Mouse (Mus musculus) embryonic facial prominence, embryonic 14.5 days (tissue): ENCODE data around the gene Gtsf1. TPM values are rescaled to one million over a fixed set of nuclear protein-coding genes. Genes with fewer than 3 reads are reported as not detected.

Experiments used
- ATAC-seq: fragments of 200-750 bp; cut with Nextera tagmentation; 2 replicates; pipeline ENCODE4 v1.8.0; 2017; ENCODE audit warnings: low read depth, moderate number of reproducible peaks, moderate TSS enrichment
- DNase-seq: peaks from one replicate; pipeline ENCODE4 v3.0.0-alpha.2; 2015; ENCODE audit warnings: low spot score
- H3K27ac ChIP-seq: fragments of 300-500 bp; sonication (generic); replicated peaks from 2 replicates; pipeline ENCODE4 v1.5.1; 2014; ENCODE audit warnings: low read depth, mild to moderate bottlenecking, low read length, moderate library complexity
- H3K27me3 ChIP-seq: fragments of 300-500 bp; sonication (generic); replicated peaks from 2 replicates; pipeline ENCODE4 v1.6.1; 2014; ENCODE audit warnings: low read length; ENCODE audit not compliant: control insufficient read depth, insufficient read depth
- H3K36me3 ChIP-seq: fragments of 300-500 bp; sonication (generic); 2 replicates; pipeline ENCODE4 v1.6.1; 2014; ENCODE audit warnings: low read length, mixed read lengths; ENCODE audit not compliant: control insufficient read depth, insufficient read depth
- H3K4me1 ChIP-seq: fragments of 300-500 bp; sonication (generic); 2 replicates; pipeline ENCODE4 v1.6.1; 2014; ENCODE audit warnings: antibody characterized with exemption, low read length; ENCODE audit not compliant: control insufficient read depth, insufficient read depth
- H3K4me2 ChIP-seq: fragments of 300-500 bp; sonication (generic); 2 replicates; pipeline ENCODE4 v1.6.1; 2014; ENCODE audit warnings: low read depth, mild to moderate bottlenecking, low read length, moderate library complexity, mixed read lengths
- H3K4me3 ChIP-seq: fragments of 300-500 bp; sonication (generic); 2 replicates; pipeline ENCODE4 v1.5.1; 2014; ENCODE audit warnings: low read depth, mild to moderate bottlenecking, low read length
- H3K9ac ChIP-seq: fragments of 300-500 bp; sonication (generic); 2 replicates; pipeline ENCODE4 v1.6.1; 2014; ENCODE audit warnings: low read depth, mild to moderate bottlenecking, low read length, moderate library complexity, mixed read lengths
- H3K9me3 ChIP-seq: fragments of 300-500 bp; sonication (generic); 2 replicates; pipeline ENCODE4 v1.6.1; 2016; ENCODE audit warnings: low read length; ENCODE audit not compliant: control insufficient read depth
- WGBS: fragments of 180-500 bp; shearing (Covaris S2); extraction: QIAGEN DNeasy Blood & Tissue Kit; methylation state at CpG from one replicate; pipeline ENCODE4 v1.1.7; 2014; 5-methylcytosine and 5-hydroxymethylcytosine counted together
- polyA plus RNA-seq: library from polyadenylated mRNA; unstranded; fragments of >200 nt; fragmentation: Nextera tagmentation; extraction: Ambion mirVana; gene quantifications from 2 replicates; pipeline ENCODE4 v1.2.1, GENCODE M21; 2014

Gene Gtsf1
- polyA plus RNA-seq, 1 experiment from 2014 or later: not detected

DNA sequence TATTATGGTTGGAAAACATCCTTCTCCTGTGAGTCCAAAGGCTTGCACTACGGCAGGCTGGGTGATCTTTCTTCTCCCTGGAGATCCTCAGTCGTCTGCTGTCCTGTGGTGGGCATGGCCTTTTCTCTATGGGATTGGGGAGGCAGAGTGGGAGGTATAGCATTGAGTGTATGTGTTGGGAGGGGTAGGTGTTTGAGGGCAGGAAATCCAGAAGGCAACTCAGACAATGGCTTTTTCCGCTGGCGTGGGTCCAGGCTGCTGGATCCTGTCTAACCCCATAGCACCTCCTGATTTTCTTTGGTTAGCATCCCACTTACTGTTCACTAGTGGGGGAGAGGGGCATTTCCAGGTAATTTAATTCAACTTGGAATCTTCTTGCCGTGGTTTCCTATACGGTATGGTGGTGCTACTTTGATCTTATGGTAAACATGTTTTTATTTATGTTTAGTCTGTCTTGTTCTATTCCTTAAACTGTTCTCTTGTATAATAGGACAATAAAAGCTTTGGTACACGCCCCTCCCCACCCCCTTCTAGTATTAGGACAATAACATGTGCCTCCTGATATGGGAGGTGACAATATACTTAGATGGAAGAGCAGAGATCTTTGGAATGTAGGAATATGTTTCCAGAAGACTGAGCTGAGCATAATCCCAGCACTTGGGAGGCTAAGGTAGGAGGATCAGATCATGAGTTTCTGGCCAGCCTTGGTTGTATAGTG is 46.3 kb downstream of the Gtsf1 start:
- H3K4me3 ChIP-seq: no peak overlapping the region
- H3K9ac ChIP-seq: no peak overlapping the region
- 56% methylated on average over 7 of the region's 7 CpGs for WGBS

DNA sequence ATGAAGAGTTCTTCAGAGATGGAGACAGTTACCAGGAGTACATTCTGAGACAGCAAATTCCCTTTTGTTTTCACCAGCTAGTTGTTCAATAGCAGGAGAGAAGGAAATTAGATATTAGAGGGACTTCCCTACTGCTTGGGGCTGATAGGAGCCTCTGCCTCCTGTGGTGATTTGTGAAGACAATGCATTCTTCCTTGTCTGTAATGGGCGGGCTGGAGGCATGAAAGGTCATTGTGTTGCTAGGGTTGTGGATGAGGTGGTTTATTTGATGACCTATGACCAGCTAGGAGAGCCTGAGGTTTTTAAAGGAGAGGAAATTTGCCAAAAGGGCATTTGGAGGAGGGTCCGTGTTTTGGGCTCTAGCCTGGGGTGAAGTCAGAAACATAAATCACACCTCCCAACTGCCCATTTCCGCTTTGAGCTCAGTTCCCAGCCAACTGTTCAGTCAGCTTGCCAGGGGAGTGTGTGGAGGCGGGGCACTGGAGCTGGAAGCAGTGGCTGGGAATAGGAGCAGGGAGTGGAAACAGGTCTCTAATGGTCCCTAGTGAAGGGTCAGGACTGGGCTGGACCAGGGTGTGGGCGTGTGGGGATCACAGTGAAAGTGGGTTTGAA is 47.4 kb downstream of the Gtsf1 start:
- Histone ChIP-seq H3K9ac (no peak overlapping the region), H3K4me2 (no peak overlapping the region), H3K27me3 (no peaks in the 10 kb centered on the region), H3K36me3 (no peaks in the 10 kb centered on the region), H3K27ac (0 out of 2 replicates have a peak overlapping the region, but pooled peaks have one; percentile 12), H3K4me3 (no peak overlapping the region), H3K4me1 (peaks cover 11% of the 10 kb centered on the region; the same call in 1 of the 2 replicates), H3K9me3 (no peaks in the 10 kb centered on the region)
- no peak for ATAC-seq
- WGBS: 27% methylated on average over 5 of the region's 5 CpGs
- DNase-seq: peak; percentile 37

More for the DNA sequence above, 46.3 kb downstream of the Gtsf1 start:
- Histone ChIP-seq H3K36me3 (no peaks in the 10 kb centered on the region), H3K27ac (0 out of 2 replicates have a peak overlapping the region, but pooled peaks have one; percentile 12), H3K9me3 (no peaks in the 10 kb centered on the region), H3K4me2 (no peak overlapping the region), H3K27me3 (no peaks in the 10 kb centered on the region), H3K4me1 (0 out of 2 replicates have a peak, but pooled peaks cover 2% of the 10 kb centered on the region)
- ATAC-seq (no peak), DNase-seq (peak; percentile 44)

DNA sequence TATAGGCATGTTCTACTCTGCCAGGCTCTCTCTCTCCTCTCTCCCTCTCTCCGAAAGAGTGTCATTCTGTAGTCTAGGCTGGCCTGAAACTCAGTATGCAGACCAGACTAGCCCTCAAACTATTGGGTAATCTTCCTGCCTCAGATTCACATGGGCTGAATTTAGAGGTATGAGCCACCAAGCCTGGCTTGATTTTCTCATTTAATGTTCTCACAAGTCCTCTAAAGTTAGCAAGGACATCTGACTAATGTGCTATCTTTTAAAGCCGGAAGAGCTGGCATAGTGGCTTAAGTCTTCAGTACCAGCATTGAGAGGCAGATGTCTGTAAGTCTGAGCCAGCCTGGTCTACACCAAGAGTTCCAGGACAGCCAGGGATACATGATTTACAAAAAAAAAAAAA is 48.2 kb downstream of the Gtsf1 start:
- Histone ChIP-seq H3K9me3 (no peaks in the 10 kb centered on the region), H3K27me3 (no peaks in the 10 kb centered on the region), H3K9ac (no peak overlapping the region), H3K27ac (no peak overlapping the region), H3K36me3 (no peaks in the 10 kb centered on the region), H3K4me2 (no peak overlapping the region), H3K4me3 (no peak overlapping the region), H3K4me1 (peaks cover 14% of the 10 kb centered on the region; the same call in 1 of the 2 replicates)
- ATAC-seq: no peak
- DNase-seq: no peak
- 87% methylated on average over 2 of the region's 2 CpGs for WGBS

DNA sequence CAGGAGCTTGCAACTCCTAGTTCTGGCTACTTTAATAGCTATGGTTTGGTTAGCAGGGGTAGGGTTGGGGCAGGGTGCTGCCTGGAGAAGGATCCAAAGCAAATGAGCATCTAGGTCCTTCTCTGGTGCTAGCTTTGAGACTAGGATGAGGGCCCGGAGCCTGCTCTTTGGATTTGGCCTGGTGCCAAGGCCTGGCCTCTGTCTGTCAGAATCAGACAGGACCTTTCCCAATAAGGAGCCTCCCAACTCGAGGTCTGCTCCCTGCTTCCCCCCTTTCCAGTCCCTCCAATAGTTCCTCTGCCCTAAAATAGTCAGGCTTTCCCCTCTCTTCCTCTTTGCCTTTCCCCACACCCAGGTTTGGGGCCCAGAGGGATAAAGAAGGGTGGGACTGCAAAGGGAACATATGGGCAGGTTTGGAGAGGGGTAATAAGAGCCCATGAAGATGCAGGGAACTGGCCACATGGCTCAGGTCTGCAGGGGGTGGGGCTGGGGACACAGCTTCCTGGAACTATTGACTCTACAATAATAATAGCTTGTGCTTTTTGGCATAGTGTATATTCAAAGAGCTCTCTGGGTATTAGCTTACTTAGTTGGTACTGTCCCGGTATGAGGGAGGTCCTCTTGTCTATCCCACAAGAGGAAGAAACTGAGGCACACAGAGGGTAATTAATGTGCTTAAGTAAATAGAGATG is 51.5 kb downstream of the Gtsf1 start:
- ATAC-seq (no peak), DNase-seq (no peak)
- peaks cover 14% of the 10 kb centered on the region; the same call in 1 of the 2 replicates for H3K4me1 ChIP-seq
- H3K27me3 ChIP-seq: no peaks in the 10 kb centered on the region
- no peak overlapping the region for H3K4me3 ChIP-seq
- H3K27ac ChIP-seq: no peak overlapping the region
- H3K9me3 ChIP-seq: no peaks in the 10 kb centered on the region
- no peak overlapping the region for H3K9ac ChIP-seq
- WGBS: 52% methylated on average over 2 of the region's 3 CpGs
- H3K4me2 ChIP-seq: no peak overlapping the region
- H3K36me3 ChIP-seq: no peaks in the 10 kb centered on the region

DNA sequence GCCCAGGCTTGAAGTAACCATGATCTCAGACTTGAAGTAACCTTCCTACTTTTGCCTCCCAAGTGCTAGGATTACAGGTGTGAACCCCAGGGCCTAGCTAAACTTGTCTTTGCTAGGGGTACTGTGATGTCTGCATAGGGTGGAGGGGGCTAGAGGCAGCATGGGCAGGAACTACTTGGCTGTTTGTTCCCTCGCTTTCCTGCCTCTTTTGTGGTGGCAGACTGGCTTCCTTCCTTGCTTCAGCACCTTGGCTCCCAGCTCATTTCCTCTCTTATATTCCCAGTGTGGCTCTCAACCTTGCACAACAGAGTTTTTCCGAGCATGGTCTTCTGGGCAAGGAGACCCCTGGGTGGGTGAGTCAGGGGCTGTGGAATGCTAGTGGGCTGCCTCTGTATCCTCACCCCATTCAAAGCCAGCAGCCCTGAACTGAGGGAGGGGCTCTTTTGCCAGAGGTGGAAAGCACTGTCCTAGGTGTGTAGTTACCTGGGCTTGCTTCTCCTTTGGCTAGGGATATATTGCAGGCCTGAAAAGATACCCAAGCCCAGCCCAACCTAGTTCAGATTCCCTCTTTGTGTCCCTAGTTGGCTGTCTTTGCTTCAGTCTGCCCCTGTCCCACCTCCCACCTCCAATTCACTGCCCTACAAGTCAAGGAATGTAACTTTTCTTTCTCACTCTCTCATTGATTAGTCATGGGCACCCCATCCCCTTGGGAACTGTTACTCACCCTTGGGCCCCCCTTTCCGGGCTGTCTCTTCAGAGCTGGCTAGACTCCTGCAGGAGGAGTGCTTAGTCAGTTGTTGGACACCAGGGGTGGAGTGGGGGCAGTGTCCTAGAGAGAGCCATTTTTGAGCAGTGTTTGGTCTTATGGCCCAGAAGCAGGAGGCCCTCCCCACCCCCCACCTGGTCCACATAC is 52.3 kb downstream of the Gtsf1 start:
- no peak overlapping the region for H3K4me2 ChIP-seq
- no peak overlapping the region for H3K4me3 ChIP-seq
- no peaks in the 10 kb centered on the region for H3K36me3 ChIP-seq
- peaks cover 14% of the 10 kb centered on the region; the same call in 1 of the 2 replicates for H3K4me1 ChIP-seq
- ATAC-seq: no peak
- no peaks in the 10 kb centered on the region for H3K27me3 ChIP-seq
- DNase-seq: no peak
- H3K9me3 ChIP-seq: no peaks in the 10 kb centered on the region
- no peak overlapping the region for H3K9ac ChIP-seq
- WGBS: 57% methylated on average over 3 of the region's 3 CpGs
- peak overlapping the region; percentile 44 for H3K27ac ChIP-seq

DNA sequence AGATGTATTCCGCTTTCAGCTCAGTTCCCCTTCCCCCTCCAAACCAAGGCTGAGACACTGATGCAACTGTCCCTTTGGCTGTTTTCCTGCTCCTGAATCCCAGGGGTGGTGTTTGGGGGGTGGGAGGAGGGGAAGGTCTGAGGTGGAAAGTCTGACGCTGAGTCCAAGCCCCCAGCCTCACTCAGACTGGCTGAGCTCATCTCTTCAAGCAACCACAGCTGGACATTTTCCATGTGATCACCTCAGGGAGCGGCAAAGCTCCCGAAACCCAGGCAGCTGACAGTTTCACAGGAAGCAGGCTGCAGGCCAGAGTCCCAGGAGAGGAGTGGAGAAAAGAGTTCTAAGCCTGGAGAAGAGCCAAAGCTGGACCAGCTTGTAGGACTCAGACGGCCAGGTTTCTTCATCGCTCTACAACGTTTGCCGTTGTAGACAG is 53.4 kb downstream of the Gtsf1 start:
- no peaks in the 10 kb centered on the region for H3K9me3 ChIP-seq
- DNase-seq (peak; percentile 83), ATAC-seq (peak; percentile 79; the same call in 1 of the 2 replicates)
- no peaks in the 10 kb centered on the region for H3K36me3 ChIP-seq
- peaks cover 14% of the 10 kb centered on the region; the same call in 1 of the 2 replicates for H3K4me1 ChIP-seq
- H3K27me3 ChIP-seq: no peaks in the 10 kb centered on the region
- H3K4me3 ChIP-seq: no peak overlapping the region
- 42% methylated on average over 8 of the region's 8 CpGs for WGBS
- peak overlapping the region; percentile 5; the same call in 1 of the 2 replicates for H3K4me2 ChIP-seq
- H3K9ac ChIP-seq: no peak overlapping the region
- peak overlapping the region; percentile 44 for H3K27ac ChIP-seq

DNA sequence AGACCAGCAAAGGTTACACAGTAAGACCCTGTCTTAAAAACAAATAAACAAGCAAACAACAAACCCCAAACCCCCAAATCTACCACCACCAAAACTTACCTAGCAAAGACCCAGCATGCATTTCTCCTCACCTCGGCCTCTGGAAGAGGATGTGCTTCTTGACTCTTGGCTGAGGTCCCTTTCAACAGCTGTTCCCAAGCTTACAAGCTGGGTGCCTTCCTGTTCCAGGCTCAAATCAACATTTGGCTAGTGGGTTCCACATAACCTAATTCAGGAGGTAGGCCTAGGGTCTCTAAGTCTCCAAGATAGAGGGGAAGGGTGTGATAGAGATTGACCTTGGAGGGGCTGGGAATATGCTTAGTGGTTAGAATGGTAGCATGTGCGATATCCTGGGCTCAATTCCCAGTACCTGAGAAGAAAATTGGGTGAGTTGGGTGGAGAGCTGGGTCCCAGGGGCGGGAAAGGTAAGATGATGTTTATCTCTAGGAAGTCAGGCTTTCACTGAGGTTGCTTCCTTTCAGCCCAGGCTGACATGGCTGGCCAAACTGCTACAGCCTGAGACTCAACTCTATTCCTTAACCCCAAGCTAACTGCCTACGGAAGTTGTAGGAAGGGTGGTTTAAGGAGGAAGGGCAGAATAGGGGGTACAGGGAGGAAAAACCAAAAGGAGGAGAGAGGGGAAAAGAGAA is 55.0 kb downstream of the Gtsf1 start:
- ATAC-seq (no peak), DNase-seq (no peak)
- WGBS: 85% methylated on average over 4 of the region's 4 CpGs
- Histone ChIP-seq H3K27me3 (no peaks in the 10 kb centered on the region), H3K4me1 (peaks cover 14% of the 10 kb centered on the region), H3K9ac (no peak overlapping the region), H3K4me2 (no peak overlapping the region), H3K27ac (no peak overlapping the region), H3K36me3 (no peaks in the 10 kb centered on the region), H3K4me3 (no peak overlapping the region), H3K9me3 (no peaks in the 10 kb centered on the region)
